Mouse (Mus musculus): ENCODE data around the gene Gm36245.
"Not testable (repeated sequence)": the region's sequence is repeated elsewhere in the genome, so short reads cannot be mapped to it uniquely, and the experiment has no call there.

- not testable (repeated sequence) for TF ChIP-seq CTCF (conservative IDR thresholded peaks at IDR 0.05; ENCODE audit: low read length); NANOG (IDR thresholded peaks at IDR 0.05; ENCODE audit: borderline replicate concordance, low read length); POU5F1 (IDR thresholded peaks at IDR 0.05; ENCODE audit: borderline replicate concordance, low read length)
Observed at GRCm38 (mm10) chr15:77628647-77629046, 29.6 kb downstream of the Gm36245 start.

Data from E14TG2a.4 (cell line).